Mouse (Mus musculus): Measurements from ENCODE around the gene L3mbtl3. TPM values are rescaled to one million over a fixed set of nuclear protein-coding genes. Genes with fewer than 3 reads are reported as not detected.

L3mbtl3 gene
- polyA plus RNA-seq, 1 experiment from 2014 or later = 22.5 TPM

DNA sequence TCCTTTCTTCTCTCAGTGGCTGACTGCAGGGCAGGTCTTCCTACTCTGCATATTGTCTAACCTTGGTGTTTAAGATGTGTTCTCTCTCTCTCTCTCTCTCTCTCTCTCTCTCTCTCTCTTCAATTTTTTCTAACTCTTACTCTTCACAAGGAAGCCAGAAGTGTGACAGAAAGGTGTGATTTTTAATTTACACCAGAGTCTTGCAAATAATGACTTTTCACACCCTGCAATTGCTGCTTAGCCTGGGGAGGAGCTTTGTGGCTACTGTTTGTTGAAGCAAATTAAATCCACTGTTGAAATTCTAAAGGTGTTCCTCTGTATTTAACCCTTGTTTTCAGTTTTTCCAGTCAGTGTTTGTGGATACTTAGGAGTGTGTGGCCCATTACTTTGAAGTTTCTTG is 147.6 kb downstream of the L3mbtl3 start:
- H3K9me3 ChIP-seq = no peaks in the 10 kb centered on the region
- no peak overlapping the region for H3K27ac ChIP-seq
- no peak overlapping the region for H3K4me3 ChIP-seq
- ATAC-seq (ENCODE audit: insufficient number of reproducible peaks, insufficient read depth, low FRiP score, low TSS enrichment, low read depth) = no peak
- no peak overlapping the region for H3K4me2 ChIP-seq
- H3K27me3 ChIP-seq = no peaks in the 10 kb centered on the region
- H3K9ac ChIP-seq = no peak overlapping the region
- no peaks in the 10 kb centered on the region for H3K4me1 ChIP-seq
- H3K36me3 ChIP-seq = no peaks in the 10 kb centered on the region

DNA sequence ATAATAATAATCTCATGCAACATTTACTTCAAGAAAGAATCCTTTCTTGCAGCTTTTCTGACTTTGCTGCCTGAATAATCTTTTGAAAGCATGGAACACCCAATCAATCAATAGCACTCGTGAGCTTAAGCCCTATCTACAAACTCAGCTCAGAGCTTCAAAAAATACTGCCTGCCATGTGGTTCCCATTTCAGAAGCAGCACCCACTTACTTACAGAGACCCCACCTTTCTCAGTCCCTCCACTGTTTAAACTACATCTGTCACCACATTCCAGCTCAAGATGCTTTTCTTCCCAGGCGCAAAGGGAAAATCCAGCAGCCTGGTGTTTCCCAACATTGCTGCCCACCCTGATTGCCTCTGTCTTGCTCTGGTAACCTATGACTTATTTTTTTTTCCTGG is 149.0 kb downstream of the L3mbtl3 start:
- 54% methylated on average over 2 of the region's 2 CpGs for WGBS
- H3K4me1 ChIP-seq = no peaks in the 10 kb centered on the region
- ATAC-seq (ENCODE audit: insufficient number of reproducible peaks, insufficient read depth, low FRiP score, low TSS enrichment, low read depth) = no peak
- H3K9me3 ChIP-seq = no peaks in the 10 kb centered on the region
- no peaks in the 10 kb centered on the region for H3K36me3 ChIP-seq
- no peak overlapping the region for H3K4me2 ChIP-seq
- no peak overlapping the region for H3K27ac ChIP-seq
- no peak overlapping the region for H3K4me3 ChIP-seq
- no peak overlapping the region for H3K9ac ChIP-seq
- H3K27me3 ChIP-seq = no peaks in the 10 kb centered on the region

DNA sequence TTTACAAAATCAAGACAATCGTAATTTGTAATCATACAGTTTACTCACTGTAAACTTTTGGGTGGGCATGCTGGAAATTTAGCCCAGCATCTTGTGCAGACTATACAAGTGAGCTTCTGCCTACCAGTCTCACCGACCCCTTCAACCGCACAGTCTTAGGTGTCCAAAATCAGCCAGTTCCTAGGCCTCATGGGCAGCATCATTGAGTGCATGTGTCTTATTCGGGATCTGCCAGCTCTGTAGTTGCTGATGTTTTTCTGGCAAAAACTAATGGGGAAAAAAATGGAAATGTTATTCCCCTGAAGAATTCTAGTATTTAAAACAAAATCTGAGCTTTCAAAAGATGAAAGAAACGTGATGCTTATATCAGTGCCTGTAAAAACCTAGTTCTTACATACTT is 149.5 kb downstream of the L3mbtl3 start:
- no peak for ATAC-seq (ENCODE audit: insufficient number of reproducible peaks, insufficient read depth, low FRiP score, low TSS enrichment, low read depth)
- Histone ChIP-seq H3K4me1 (no peaks in the 10 kb centered on the region), H3K9ac (no peak overlapping the region), H3K4me3 (no peak overlapping the region), H3K9me3 (no peaks in the 10 kb centered on the region), H3K36me3 (no peaks in the 10 kb centered on the region), H3K4me2 (no peak overlapping the region), H3K27ac (no peak overlapping the region), H3K27me3 (no peaks in the 10 kb centered on the region)
- WGBS = 84% methylated on average over 5 of the region's 5 CpGs

Small RNA genes lying within 50 kb of the gene (microRNA-seq; reads per million reads assigned to microRNA genes)
- not detected for gene Gm27754

Other genes starting within 250 kb of the L3mbtl3 start
- 0.15 TPM in 1 of 2 replicates, not detected in the other for gene Samd3, start 146.3 kb downstream of the L3mbtl3 start, polyA plus RNA-seq (2015; fragmentation: Nextera tagmentation; extraction: Ambion mirVana)

Data from embryonic facial prominence, embryonic 13.5 days (tissue).